Mouse (Mus musculus): ENCODE measurements at regions not wholly inside any gene's neighbourhood (a gene's known extent, or its start where the extent isn't known, plus 50 kb on each side); places are given as distances from the start of the nearest gene placed in this dataset.

DNA sequence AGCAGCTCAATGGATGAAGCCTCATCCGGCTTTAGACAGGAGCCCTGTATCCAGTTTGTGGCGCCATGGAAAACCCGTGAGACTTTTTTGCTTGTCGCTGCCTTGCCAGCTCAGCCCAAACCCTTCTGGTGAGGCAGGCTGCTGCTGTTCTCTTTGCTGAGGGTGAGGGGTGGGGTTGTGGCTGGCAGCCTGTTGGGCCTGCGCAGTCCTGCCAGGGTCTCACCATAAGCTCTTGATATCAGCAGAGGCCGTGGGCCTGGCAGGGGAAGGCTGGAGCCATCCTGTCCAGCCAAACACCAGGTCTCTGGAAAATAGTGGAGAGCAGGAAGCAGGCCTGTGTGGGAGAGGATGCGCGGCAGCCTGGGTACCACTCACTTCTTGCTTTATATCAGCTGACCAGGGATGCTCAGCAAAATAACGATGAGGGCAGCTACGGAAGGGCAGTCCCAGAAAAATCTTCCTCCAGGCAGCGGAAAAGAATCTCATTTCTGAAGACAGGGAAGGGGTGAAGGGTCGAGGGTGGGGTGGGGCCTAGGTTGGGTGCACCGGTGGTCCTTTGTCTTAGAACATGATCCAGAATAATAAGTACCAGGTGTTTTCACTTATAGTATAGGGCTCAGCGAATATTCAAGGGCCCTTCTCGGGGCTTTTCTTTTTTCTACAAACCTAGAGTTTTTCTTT lies 73.4 kb upstream of the Medag start:
- no peak for DNase-seq (ENCODE audit: low spot score)
- intact Hi-C loops (cut with DNase I): no loop called here

DNA sequence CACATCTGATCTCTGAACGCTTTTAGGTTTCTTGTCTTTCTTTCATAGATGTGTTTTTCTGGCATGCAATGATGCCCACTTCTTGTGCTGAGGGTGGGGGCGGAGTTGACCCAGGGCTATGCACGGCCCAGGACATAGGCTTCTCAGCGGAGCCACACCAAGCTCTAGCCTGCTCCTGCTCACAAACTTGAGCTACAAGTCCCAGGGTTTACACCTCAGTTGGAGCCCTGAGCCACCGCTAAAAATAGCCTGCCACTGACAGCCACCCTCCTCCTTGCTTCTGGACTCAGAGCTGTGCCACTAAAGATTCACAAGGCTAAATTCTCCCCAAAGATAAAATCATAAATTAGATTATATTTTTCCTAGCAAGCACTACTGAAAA lies 72.9 kb upstream of the Medag start:
- intact Hi-C loops (cut with DNase I): no loop called here
- no peak for DNase-seq (ENCODE audit: low spot score)

- DNase-seq (ENCODE audit: low spot score): no peak
- intact Hi-C loops (cut with DNase I): no loop called here
Observed at GRCm38 (mm10) chr5:149340361-149340760, 71.2 kb upstream of the Medag start.

DNA sequence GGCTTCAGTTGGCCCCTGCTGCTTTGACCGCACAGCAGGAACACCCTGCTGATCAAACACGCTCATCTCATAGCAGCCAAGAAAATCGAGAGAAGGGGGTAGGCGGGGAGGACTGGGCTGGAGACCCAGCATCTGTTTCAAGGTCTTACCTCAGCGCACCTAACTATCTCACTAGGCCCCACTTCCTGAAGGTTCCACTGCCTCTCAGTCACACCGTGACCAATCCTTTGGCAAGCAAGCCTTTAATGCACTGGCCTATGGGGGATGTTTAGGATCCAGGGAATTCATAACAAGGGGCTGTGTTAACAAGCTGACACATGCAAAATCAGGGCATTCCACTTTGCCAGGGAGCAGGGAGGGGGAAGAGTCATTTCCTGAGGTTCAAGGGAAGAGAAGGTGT lies 70.1 kb upstream of the Medag start:
- no peak for DNase-seq (ENCODE audit: low spot score)
- intact Hi-C loops (cut with DNase I): no loop called here

DNA sequence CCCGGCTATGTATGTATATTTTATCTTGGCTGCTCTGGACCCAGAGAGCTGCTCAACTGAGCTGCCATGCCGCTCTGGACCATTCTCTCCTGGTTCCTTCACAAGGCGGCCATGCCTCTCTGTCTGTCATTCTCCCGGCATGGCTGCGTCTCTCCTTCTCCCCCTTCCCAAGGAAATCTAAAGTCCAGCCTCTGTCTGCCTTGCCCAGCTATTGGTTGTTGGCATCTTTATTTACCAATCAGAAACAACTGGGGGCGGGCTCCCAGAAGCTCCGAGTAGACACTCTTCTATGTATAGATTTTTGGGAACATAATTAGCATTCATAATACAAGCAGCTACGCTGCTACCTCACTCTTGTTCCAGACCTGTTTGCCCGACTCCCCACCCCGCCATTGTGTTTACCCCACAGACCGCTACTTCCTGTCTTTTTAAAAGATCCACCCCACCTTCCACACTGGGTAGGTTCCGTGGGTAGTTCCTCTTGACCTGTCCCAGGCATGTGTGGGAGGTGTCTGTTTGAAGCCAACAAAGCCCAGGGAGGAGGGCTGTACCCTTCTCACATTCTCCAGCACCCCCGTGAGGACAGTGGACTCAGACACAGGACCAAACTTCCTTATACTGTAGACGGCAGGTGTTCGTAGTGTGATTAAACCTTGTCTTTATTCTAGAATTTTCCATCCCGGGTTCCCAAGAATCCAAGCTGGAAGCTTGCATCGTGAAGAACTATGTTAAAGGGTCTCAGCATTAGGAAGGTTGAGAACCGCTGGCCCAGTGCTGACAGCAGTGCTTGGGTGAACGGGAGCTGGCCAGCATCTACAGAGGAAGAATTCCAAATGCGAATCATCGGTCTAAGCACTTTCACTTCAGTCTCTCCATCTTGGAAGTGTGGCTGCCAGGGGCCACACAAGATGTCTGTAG lies 67.7 kb upstream of the Medag start:
- DNase-seq (ENCODE audit: low spot score): no peak
- intact Hi-C loops (cut with DNase I): no loop called here

- DNase-seq (ENCODE audit: low spot score): no peak
- intact Hi-C loops (cut with DNase I): no loop called here
Observed at GRCm38 (mm10) chr5:149344528-149344855, 67.1 kb upstream of the Medag start.

DNA sequence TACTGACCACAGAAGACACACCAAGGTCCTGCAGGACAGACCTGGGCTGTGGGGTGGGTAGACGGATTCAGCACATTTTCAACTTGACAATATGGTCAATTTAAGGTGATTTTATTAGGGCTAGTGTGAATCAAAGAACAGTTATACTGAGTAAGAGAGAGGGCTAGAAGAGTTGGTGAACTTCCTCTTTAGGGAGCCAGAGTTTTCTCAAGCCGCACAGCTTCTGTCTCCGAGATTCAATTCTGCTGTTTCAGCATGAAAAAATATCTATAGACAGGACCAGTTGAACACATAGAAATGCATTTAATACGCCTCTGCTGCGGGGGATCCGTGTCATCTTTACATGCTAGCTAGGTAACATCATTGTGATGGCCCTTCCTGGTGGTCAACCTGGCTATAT lies 66.4 kb upstream of the Medag start:
- intact Hi-C loops (cut with DNase I): no loop called here
- DNase-seq (ENCODE audit: low spot score): no peak

- intact Hi-C loops (cut with DNase I): no loop called here
- no peak for DNase-seq (ENCODE audit: low spot score)
Observed at GRCm38 (mm10) chr5:149349685-149350084, 61.9 kb upstream of the Medag start.

DNA sequence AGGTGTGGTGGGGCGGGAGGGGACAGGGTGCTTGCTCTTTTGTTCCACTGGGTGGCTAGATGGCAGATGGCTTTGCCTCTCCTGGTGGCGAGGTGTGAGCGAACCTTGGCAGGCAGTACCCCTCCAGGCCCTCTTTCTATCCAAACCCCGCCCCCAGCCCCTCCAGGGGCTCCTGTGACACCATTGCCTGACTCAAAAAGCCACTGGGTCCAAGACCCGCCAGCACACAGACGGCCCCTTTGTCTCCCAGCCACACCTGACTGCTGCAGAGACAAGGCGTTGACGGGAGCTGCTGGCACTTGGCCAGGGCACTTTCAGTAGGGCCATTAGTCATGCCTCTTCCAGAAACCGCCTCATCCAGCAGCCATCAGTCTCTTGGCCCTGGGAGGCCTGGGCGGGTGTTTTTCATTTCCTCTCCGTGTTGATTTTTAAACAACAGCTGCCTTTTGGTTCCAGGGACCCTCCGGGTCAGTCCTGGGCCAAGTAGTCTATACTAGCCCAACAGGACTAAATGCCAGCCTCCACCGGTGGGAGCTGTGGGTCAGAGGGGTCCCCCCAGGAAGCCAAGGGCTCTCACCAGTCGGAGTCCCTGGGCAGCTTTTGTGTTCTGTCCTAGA lies 58.4 kb upstream of the Medag start:
- intact Hi-C loops (cut with DNase I): no loop called here
- peak; percentile 56 for DNase-seq (ENCODE audit: low spot score)

- no peak for DNase-seq (ENCODE audit: low spot score)
- intact Hi-C loops (cut with DNase I): no loop called here
Observed at GRCm38 (mm10) chr5:149354448-149355115, 57.0 kb upstream of the Medag start.

GRCm38 (mm10) chr5:149355131-149355530 lies 56.4 kb upstream of the Medag start:
- intact Hi-C loops (cut with DNase I): no loop called here
- DNase-seq (ENCODE audit: low spot score): no peak

GRCm38 (mm10) chr5:149356970-149357369 lies 54.6 kb upstream of the Medag start:
- intact Hi-C loops (cut with DNase I): no loop called here
- DNase-seq (ENCODE audit: low spot score): no peak

All from heart, postnatal 25 days (tissue).